Mouse (Mus musculus): ENCODE results near the gene Vps9d1. TPM values are rescaled to one million over a fixed set of nuclear protein-coding genes. Genes with fewer than 3 reads are reported as not detected.

Gene Vps9d1
- polyA plus RNA-seq, 1 experiment: 87.9 TPM

DNA sequence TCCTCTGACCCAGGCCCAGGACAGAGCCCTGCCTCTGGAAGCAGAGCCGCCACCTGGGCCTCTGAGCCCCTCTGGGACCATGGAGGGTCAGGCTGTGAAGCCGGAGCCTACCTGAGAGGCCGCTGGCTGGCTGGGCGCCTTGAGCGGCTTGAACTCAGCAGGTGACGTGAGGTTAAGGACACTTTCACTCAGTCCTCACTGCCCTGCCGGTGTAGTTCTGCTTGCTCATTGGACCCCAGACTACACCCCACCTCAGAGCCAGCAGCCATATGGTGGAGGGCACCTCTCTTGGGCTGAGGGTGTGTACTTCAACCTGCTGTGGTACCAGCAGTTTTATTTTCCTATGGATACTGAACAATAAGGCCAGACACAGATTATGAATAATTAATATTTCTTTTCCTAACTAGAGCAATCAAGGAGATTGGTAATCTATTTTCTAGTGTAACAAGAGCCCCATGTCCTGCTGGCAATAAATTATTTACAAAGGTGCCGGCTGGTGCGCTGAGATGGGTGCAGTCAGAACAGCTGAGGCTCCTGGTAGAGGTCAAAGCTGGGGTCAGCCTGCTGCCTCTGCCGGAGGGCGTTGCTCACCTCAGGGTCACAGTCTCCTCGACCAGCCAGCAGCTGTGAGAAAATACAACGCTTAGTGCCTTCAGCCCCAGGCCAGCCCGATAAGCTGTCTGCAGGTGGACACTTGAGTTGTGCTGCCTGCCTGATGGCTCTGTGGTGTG lies 13.9 kb upstream of the Vps9d1 start:
- TF ChIP-seq GATA1 (IDR thresholded peaks at IDR 0.05; ENCODE audit: low read length): no peak

DNA sequence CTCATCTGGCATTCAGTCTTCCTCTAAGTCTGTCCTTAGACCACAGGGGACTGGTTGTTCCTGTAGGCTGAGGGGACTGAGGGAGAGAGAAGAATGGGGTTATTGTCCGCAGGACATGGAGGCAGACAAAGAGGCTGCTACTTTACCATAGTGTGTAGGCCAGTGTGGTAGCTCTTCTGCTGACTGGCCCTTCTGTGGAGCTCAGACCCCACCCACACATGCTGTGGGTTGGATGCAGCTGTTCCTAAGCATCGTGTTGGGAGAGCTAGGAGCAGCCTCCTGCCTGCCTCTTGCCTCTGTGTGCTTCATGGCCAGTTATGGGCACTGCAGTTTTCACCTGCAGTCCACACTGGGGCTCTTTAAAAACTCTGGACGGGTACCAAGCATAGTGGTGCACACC lies 3.0 kb upstream of the Vps9d1 start:
- no peak for TF ChIP-seq GATA1 (IDR thresholded peaks at IDR 0.05; ENCODE audit: low read length)

DNA sequence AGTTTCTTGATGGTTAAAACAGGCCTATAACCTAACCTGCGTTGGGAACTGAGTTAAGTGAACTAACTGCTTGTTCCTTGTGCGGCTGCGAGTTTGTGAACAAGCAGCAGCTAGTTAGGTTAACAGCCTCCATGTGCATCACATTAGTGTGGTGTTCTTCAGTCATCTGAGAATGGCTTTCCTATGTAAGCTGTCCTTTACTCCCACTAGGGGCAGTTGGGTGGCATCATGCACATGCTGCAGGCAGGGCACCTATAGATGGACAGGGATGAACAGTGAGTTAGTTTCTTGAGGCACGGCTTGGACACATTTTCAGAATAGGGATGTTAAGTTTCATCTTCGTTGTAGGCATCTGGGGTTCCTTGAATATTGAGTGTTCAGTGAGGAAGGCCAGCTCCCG lies 1.0 kb upstream of the Vps9d1 start:
- TF ChIP-seq GATA1 (IDR thresholded peaks at IDR 0.05; ENCODE audit: low read length): no peak

DNA sequence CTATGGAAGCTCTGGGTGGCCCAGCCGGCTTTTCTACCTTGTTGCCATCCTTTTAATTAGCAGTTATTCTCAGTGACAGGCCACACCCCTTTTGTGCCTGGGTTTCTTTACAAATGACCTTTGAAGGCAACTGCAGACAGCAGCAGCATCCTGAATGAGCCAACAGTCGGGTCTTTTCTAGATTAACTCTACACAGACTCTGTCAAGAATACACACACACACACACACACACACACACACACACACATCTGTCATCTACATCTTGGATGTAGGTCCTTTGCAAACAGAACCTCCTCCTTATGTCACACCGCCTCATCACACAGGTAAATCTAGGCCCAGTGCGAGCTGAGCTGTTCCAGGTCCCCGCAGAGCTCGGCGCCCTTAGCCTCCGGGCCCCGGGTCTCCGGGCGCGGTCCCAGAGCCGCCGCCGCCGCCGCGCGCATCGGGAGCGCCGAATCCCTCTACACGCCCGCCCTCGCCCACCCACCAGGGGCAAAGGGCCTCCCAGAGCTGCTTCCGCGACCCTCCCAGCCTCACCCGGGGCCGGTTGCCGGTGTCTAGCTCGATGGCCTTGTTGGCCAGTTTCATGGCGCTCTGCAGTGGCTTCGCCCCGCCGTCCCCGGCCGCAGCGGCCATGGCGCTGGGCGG lies 573 bp downstream of the Vps9d1 start:
- no peak for TF ChIP-seq GATA1 (IDR thresholded peaks at IDR 0.05; ENCODE audit: low read length)

DNA sequence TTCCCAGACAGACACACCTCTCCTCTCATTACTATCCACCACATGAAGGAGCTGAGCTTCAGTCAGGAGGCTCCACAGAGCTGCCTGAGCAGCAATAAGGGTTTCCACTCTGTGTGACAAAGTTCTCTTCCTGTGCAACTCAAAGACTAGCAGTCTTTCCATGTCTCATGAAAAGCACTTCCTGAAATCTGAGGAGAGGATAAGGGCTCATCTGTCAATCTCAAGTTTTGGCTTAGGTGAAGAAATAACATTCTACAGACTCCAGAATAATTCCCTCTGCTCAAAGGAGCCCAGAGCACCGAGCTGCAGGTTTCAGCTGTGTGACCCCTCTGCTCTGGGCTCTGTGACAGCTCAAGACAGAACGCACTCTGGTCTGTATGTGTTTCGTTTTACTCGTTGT lies 1.2 kb downstream of the Vps9d1 start:
- TF ChIP-seq GATA1 (IDR thresholded peaks at IDR 0.05; ENCODE audit: low read length): no peak

DNA sequence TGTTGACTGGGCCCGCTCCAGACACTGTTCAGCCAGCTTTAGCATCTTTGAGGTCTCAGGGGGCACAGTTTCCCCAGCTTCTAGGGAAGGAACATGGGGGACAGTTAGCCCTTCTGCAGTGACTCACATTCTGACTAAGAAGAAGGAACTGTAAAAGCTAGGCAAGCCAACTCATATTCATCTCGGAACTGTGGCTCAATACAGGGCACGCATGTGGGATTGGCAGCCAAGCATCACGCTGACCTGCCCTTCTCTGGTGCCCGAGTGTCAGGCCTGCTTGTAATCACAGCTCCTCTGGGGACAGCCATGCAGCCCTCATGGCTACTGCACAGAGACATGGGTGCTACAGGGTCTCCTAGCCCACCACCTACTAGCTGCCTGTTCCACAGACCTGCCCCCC lies 3.2 kb downstream of the Vps9d1 start:
- no peak for TF ChIP-seq GATA1 (IDR thresholded peaks at IDR 0.05; ENCODE audit: low read length)

DNA sequence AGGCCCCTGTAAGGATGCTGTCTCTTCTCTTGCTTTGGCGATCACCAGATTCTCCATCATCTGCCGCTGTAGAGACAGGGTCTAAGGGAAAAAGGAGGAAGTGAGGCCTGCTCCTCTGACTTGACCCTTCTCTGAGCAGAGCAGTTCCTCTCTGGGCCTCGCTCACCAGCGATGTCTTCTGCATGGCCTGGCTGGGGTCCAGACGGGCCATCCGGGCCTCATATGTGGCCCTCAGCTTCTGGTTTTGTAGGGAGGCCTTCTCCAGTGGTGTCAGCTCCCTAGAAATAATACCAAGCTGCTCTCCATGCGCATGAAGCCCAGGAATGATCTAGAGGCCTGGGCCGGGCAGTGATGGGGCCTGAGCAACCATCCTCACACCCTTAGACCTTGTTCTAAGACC lies 5.6 kb downstream of the Vps9d1 start:
- no peak for TF ChIP-seq GATA1 (IDR thresholded peaks at IDR 0.05; ENCODE audit: low read length)

DNA sequence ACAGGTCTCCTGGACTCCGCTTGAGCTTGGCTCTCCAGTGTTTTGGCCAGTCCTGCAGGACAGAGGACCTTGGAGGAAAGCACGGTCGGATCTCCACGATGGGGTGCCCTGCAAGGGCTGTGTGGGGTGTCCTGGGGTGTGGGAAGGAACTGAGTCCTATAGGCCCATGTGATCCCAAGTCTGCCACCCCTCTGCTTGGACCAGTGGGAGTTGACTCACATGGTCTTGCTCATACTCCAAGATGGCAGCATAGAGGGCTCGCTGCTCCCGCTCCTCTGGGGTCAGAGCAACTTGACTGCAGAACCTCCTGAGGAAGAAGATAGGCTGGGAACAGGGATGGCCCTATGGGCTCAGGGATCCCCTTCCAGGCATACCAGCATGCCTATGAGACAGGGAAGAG lies 6.4 kb downstream of the Vps9d1 start:
- TF ChIP-seq GATA1 (IDR thresholded peaks at IDR 0.05; ENCODE audit: low read length): no peak

DNA sequence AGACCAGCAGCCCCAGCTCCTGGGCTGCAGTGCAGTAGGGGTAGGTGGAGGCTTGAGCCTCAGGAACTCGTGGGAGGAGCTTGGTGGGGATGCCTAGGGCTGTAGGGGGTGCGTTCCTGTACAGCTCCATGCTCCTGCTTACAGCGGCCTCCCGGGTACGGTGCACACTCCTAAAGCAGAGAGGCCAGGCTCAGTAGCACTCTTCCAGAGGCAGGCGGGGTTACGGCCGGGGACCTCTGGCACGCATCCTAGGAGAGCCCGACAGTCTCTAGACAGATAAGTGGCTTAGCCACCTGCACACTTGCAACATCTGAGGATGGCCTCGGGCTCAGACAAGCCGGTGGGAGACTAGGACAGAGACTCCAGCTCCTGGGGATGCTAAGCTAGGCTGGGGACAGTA lies 8.6 kb downstream of the Vps9d1 start:
- no peak for TF ChIP-seq GATA1 (IDR thresholded peaks at IDR 0.05; ENCODE audit: low read length)

DNA sequence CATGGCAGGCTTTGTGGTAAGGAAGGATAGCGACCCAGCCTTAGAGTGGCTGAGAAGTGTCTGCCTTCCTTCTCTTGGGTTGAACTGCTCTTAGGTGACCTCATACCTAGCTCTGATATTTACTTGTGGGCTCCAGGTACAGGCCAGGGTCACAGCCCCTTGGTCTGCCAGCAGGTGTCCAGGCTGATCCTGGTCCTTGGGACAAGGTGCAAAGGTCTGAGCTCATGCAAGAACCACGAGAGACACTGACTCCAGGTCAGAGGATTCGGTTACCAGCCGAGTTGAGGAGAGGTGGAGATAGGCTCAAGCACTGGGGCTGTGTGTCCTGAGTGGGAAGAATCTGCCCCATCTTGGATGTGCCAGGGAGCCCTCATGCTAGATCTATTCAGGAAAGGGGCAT lies 9.8 kb downstream of the Vps9d1 start:
- TF ChIP-seq GATA1 (IDR thresholded peaks at IDR 0.05; ENCODE audit: low read length): no peak

DNA sequence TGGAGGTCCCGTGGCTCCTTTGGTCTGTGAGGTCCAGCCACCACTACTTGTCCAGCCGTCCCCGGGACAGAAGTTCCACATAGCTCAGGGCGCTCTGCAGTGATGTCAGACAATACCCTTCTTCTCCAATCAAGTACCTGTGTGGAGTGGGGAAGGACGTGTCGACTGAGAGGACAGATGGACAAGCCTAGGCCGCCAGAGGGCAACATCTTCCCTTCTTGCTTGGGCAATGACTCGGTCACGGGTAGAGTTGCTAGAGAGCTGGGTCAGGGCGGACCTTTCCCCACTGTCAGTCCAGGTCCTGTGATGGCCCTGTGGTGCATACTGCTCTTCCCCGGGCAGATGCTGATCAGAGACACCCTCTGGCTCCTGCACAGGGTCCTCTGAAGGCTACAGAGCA lies 11.1 kb downstream of the Vps9d1 start:
- TF ChIP-seq GATA1 (IDR thresholded peaks at IDR 0.05; ENCODE audit: low read length): no peak

DNA sequence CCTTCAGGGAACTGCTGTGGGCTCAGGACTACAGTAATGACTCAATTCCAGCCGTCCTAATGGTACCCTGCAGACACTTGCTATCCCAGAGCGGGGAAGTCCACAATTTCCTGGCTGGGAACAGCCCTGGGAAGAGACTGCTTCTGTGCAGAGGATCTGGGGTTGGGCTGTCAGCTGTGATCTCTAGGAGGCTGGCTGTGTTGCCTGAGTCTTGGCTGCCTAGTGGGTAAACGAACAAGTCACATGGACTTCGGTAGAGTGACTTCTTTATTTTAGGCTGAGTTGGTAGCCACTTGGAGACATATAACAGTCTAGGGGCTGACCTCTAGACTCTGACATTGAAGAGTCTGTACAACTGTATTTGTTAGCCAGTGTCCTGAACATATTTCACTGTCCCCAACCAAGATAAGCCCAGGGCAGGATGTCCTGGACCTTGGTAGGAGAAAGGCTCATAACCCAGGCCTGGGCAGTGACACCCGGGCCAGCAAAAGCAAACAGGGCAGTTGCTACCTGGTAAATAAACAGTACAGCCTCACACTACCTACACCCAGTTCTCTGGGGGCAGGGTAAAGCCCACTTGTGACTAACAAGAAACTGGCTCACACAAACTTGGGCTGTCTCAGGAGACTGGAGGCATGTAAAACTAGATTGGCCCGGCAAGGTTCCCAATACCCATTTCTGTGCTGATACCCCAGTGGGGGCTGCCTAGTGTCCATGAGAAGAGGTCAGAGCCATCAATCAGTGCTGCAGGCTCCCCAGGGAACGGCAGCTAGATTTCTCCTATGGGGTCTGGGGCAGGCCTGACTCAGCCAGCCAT lies 11.8 kb downstream of the Vps9d1 start:
- no peak for TF ChIP-seq GATA1 (IDR thresholded peaks at IDR 0.05; ENCODE audit: low read length)

DNA sequence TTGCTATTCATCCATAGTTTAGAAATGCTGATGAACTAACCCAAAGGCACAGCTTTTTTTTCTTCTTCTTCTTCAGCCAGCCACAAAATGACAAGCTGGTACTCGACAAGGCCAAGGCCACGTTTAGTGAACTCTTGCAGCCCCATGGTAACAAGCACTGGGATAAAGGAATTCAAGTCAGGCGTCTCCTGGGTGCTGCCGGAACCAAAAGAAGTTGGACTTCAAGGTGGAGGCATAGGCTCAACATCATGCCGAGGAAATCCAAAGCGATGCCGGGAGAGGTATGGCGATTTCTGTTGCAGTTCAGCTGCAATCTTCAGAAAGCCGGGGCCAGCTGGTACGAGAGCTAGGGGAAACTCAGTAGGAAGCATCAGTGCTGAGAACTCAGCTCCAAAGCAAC lies 14.8 kb downstream of the Vps9d1 start:
- TF ChIP-seq GATA1 (IDR thresholded peaks at IDR 0.05; ENCODE audit: low read length): no peak

DNA sequence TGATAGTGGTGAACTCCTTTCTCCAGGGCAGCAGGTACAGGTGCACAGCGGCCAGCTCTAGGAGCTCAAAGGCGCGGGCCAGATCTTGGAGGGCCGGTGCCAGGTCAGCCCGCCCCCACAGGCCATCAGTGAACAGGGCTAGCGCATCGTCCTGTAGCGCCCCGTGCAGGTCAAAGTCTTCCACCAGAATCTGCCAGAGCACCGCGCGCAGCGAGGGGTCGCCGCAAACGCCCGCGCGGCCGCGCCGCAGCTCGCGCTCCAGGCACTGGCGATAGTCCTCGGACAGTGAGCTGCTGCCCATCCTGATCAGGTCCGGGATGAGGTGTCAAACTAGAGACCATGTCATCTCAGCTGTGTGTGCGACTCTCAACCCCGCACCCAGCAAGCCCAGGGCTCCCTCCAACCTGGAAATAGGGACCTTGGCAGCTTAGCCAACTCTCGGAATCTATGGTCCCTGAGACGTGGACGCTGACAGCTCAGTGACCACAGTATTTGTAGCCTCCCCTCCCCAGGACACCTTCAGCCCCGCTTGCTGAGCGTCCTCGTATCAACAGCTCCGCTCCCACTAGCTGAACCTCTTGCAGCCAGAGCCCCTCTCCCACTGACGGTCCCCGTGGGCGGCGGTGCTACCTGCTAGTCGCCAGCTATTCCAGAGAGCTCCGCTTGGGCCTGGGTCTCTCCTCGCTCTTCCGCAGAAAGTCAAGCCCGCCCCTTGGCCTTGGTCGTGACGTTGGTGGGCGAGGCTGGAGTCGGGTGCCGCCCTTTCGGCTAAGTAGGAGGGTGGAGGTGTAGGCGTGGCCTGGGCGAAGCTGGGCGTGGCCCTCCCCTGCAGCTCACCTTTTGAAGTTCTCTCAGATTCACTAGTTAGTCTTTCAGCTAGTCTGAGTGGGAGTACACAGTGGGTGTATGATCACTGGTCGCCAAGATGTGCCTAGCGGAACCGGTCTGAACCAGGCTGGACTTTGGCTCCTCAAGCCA lies 18.3 kb downstream of the Vps9d1 start, which contains the start of gene Spata2l:
TSS of gene Spata2l (minus strand) at position 714 of the 978 bp plus-strand sequence.
- no peak for TF ChIP-seq GATA1 (IDR thresholded peaks at IDR 0.05; ENCODE audit: low read length)

DNA sequence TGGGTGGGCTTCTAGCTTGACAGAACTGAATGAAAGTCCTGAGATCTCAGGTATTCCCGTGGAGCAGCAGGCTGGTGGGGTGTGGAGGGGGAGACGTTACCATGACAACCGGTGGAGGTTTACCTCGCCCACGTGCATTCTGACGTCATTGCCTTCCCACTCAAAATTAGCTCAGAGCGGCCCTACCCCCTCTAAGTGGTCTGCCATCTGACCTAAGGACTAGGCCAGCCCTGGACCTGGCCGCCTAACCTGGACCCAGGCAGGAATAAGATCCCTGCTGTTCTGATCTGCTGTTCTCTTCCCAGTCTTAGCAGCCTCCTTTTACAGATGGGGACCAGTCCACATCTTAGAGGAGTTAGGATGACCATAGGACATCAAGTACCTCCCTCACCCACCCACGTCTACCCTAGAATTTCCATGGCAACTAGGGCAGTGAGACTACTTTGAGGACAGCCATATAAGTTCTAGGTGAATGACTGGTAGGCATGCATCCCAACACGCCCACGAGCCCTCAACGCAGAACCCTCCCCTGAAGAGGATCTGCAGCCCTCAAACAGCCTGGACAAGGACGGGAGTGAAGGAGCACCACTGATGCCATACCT lies 19.1 kb downstream of the Vps9d1 start:
- TF ChIP-seq GATA1 (IDR thresholded peaks at IDR 0.05; ENCODE audit: low read length): no peak

Data from G1E-ER4 (cell line).